Mouse (Mus musculus) hindbrain, postnatal 0 days (tissue): ENCODE measurements around the gene Cfap77. TPM values are rescaled to one million over a fixed set of nuclear protein-coding genes. Genes with fewer than 3 reads are reported as not detected.

Experiments
- ATAC-seq: fragments of 200-750 bp; cut with Nextera tagmentation; 2 replicates; pipeline ENCODE4 v1.8.0; 2017; ENCODE audit warnings: mild to moderate bottlenecking, moderate TSS enrichment, moderate library complexity
- DNase-seq: peaks from one replicate; pipeline ENCODE4 v3.0.0-alpha.2; 2015; ENCODE audit warnings: low spot score
- H3K27ac ChIP-seq: fragments of 300-500 bp; sonication (generic); 2 replicates; pipeline ENCODE4 v1.5.1; 2014; ENCODE audit warnings: mild to moderate bottlenecking
- H3K27me3 ChIP-seq: fragments of 300-500 bp; sonication (generic); 2 replicates; pipeline ENCODE4 v1.6.1; 2014; ENCODE audit warnings: low read length, mixed read lengths; ENCODE audit not compliant: insufficient read depth
- H3K36me3 ChIP-seq: fragments of 300-500 bp; sonication (generic); 2 replicates; pipeline ENCODE4 v1.6.1; 2014; ENCODE audit warnings: low read length, mixed read lengths; ENCODE audit not compliant: insufficient read depth
- H3K4me1 ChIP-seq: fragments of 300-500 bp; sonication (generic); 2 replicates; pipeline ENCODE4 v1.6.1; 2014; ENCODE audit warnings: antibody characterized with exemption, low read length, mixed read lengths; ENCODE audit not compliant: insufficient read depth
- H3K4me2 ChIP-seq: fragments of 300-500 bp; sonication (generic); 2 replicates; pipeline ENCODE4 v1.6.1; 2014; ENCODE audit warnings: low read depth, mild to moderate bottlenecking, low read length, moderate library complexity, mixed read lengths
- H3K4me3 ChIP-seq: fragments of 300-500 bp; sonication (generic); 2 replicates; pipeline ENCODE4 v1.5.1; 2014; ENCODE audit warnings: low read length
- H3K9ac ChIP-seq: fragments of 300-500 bp; sonication (generic); replicated peaks from 2 replicates; pipeline ENCODE4 v1.6.1; 2014; ENCODE audit warnings: mild to moderate bottlenecking, low read length, moderate library complexity, mixed read lengths
- H3K9me3 ChIP-seq: fragments of 300-500 bp; sonication (generic); 2 replicates; pipeline ENCODE4 v1.6.1; 2016; ENCODE audit warnings: low read length, mixed read lengths
- CTCF ChIP-seq: IDR thresholded peaks from 2 replicates; pipeline ENCODE4 v1.5.1; 2016; ENCODE audit warnings: antibody characterized with exemption, control low read depth, low read depth
- WGBS: fragments of 180-500 bp; shearing (Covaris S2); extraction: QIAGEN DNeasy Blood & Tissue Kit; methylation state at CpG from one replicate; pipeline ENCODE4 v1.1.7; 2014; 5-methylcytosine and 5-hydroxymethylcytosine counted together
- polyA plus RNA-seq: library from polyadenylated mRNA; unstranded; fragments of >200 nt; fragmentation: Nextera tagmentation; extraction: Ambion mirVana; gene quantifications from 2 replicates; pipeline ENCODE4 v1.2.1, GENCODE M21; 2015
- total RNA-seq: library from RNA; depleted of rRNA; stranded (reverse); fragments of >200 nt; gene quantifications from 2 replicates; pipeline ENCODE4 v1.2.3, GENCODE M21; 2014

Cfap77 gene
- total and polyA plus RNA-seq, 2 experiments from 2014 or later, result 0.58 to 0.96 TPM

DNA sequence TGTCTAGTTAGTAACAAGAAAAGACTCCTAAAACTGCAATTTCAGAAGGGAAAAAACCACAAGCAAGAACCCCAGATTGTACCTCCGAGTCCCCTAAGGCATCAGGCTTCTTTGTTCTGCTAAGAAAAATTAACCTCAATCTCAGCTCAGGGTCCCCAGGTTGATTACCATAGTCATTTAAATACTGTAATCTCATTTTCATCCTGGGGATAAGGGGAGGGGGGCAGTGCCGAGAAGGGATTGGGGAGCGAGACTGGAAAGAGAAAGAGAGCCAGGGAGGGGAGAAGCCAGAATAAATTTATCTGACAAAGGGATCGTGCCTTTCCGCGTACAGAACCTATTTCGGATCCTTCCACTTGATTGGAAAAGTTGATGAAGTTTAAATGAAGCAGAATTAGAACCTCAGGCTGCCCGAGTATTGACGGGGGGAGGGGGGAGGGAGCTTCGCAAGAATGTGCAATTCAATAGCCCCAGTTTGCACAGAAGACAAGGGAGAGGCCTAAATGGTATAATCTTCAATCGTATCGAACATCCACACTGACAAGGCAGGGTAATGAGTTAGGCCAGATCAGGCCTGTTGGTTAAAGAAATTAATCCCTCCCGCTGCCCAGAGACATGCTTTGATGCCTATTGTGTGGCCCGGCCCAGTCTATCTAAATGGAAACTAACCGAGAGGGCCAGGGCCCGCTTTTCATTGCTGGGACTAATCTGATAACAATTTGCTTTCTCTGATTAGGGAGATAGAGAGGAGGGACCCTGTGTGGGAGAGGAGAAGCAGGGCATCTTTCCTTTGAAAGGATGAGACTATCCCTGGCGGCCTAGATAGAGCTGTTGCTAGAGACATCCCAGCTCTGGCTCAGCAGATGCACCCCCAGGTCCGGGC, 14.0 kb downstream of the Cfap77 start:
- no peak for TF ChIP-seq CTCF
- DNase-seq (no peak), ATAC-seq (no peak)
- 24% methylated on average over 18 of the region's 18 CpGs for WGBS
- no peaks in the 10 kb centered on the region; the same call in 1 of the 2 replicates for H3K27me3 ChIP-seq
- H3K4me3 ChIP-seq, result no peak overlapping the region
- H3K9me3 ChIP-seq, result no peaks in the 10 kb centered on the region
- H3K36me3 ChIP-seq, result no peaks in the 10 kb centered on the region
- H3K4me2 ChIP-seq, result no peak overlapping the region
- no peaks in the 10 kb centered on the region for H3K4me1 ChIP-seq
- H3K27ac ChIP-seq, result no peak overlapping the region
- no peak overlapping the region for H3K9ac ChIP-seq

DNA sequence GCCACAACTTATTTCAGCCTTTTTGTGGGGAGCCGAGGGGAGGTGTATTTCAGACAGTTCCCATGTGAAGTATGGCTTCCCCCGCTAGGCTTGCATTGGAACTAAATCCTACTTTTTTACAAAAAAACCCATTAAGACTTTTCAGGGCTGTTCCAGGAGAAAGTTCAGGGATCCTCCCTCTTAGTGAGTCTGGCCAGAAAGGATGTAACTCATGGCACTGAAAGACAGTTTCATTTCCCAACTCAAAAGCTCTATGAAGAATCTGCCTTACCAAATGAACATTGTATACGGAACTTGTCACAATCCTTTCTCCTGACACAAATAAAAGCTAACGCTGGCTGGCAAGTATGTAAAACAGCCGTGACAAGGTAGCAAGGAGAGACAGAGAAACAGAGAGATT, 15.1 kb downstream of the Cfap77 start:
- Histone ChIP-seq H3K36me3 (no peaks in the 10 kb centered on the region), H3K4me3 (no peak overlapping the region), H3K9me3 (no peaks in the 10 kb centered on the region), H3K4me1 (no peaks in the 10 kb centered on the region), H3K27me3 (no peaks in the 10 kb centered on the region; the same call in 1 of the 2 replicates), H3K27ac (no peak overlapping the region), H3K4me2 (no peak overlapping the region), H3K9ac (no peak overlapping the region)
- DNase-seq (no peak), ATAC-seq (no peak)
- WGBS, result 33% methylated on average over 5 of the region's 5 CpGs
- no peak for TF ChIP-seq CTCF

DNA sequence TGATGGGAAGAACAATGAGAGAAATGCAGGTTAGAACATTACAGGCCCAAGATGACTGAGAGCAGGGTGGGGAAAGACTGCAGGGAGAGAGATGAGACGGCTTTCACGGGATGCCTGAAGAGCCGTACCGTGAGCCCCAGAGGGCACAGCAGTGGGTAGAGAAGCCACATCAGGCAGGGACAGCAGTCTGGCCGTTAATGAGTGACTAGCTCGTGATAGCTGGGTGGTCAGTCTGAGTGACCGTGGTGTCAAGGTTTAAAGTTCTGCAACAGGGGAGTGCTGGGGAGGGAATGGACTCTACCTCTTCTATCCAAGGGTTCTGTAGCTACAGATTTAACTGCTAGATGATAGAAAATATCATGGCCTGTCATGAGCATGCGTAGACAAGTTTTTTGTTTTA, 19.2 kb downstream of the Cfap77 start:
- WGBS, result 58% methylated on average over 8 of the region's 8 CpGs
- H3K4me2 ChIP-seq, result no peak overlapping the region
- H3K4me1 ChIP-seq, result no peaks in the 10 kb centered on the region
- H3K9ac ChIP-seq, result no peak overlapping the region
- no peaks in the 10 kb centered on the region for H3K36me3 ChIP-seq
- no peak overlapping the region for H3K27ac ChIP-seq
- no peak overlapping the region for H3K4me3 ChIP-seq
- no peaks in the 10 kb centered on the region; the same call in 1 of the 2 replicates for H3K27me3 ChIP-seq
- no peak for ATAC-seq
- TF ChIP-seq CTCF, result no peak
- no peaks in the 10 kb centered on the region for H3K9me3 ChIP-seq
- no peak for DNase-seq

DNA sequence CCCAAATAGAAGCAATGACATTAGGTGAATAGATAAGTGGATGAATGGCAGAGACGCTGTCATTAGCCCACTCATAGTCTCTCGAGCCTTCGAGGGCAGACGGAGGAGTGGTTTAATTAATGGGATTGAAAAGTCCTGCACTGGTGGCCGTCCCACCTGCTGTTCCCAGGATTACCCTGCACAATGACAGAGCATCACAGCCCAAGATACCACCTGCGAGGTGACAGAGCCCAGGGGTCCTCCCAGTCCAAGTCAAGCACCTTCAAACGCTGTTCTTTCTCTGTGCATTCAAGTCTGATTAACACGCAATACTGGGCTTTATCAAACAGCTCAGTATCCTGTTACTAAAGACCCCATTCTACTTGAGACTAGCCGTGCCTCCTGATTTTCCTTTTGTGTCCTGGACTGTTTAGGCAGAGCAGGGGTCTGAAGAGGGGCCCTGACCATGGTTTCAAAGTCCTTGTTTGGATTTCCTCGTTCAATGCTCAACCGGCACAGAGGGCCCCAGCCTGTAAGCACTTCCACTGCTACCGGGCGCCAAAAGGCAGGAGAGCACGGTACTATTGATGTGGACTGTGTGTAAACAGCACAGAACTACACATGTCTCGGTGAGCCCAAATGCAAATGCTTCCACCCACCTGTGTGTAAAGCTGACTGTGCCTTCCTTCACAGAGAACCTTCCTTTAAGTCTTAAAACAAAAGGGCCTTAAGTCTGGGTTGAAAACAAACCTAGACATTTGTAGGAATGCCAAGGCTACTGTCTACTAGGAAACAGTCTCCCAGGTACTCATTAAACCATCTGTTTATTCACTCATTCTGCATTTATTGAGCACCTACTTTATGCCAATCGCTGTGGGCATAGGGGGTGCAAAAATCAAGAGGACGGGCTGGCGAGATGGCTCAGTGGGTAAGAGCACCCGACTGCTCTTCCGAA, 20.1 kb downstream of the Cfap77 start:
- Histone ChIP-seq H3K4me1 (0 out of 2 replicates have a peak, but pooled peaks cover 6% of the 10 kb centered on the region), H3K36me3 (no peaks in the 10 kb centered on the region), H3K27ac (no peak overlapping the region), H3K4me2 (no peak overlapping the region), H3K4me3 (no peak overlapping the region), H3K9me3 (no peaks in the 10 kb centered on the region), H3K27me3 (no peaks in the 10 kb centered on the region; the same call in 1 of the 2 replicates), H3K9ac (no peak overlapping the region)
- WGBS, result 47% methylated on average over 20 of the region's 20 CpGs
- ATAC-seq (no peak), DNase-seq (no peak)
- no peak for TF ChIP-seq CTCF

DNA sequence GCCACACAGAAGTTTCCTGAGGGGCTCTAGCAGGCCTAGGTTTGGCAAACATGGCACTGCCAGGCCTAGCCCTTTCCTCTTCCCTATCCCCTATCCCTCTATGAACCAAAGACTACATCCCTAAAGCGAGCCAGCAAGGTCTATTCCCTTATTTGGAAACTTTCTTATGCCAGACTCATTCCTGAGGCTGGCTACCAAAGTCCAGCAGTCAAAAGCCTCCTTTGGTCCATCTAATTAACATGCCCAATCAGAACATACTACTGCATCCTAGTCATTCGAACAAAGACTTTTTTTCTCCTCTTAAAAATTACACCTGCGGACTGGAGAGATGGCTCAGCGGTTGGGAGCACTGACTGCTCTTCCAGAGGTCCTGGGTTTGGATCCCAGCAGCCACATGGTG, 22.9 kb downstream of the Cfap77 start:
- no peaks in the 10 kb centered on the region for H3K27me3 ChIP-seq
- H3K9me3 ChIP-seq, result no peaks in the 10 kb centered on the region
- 0 out of 2 replicates have a peak, but pooled peaks cover 6% of the 10 kb centered on the region for H3K4me1 ChIP-seq
- no peak overlapping the region for H3K4me3 ChIP-seq
- no peak overlapping the region for H3K9ac ChIP-seq
- WGBS, result 97% methylated on average over 4 of the region's 4 CpGs
- H3K4me2 ChIP-seq, result no peak overlapping the region
- DNase-seq (no peak), ATAC-seq (no peak)
- TF ChIP-seq CTCF, result no peak
- H3K27ac ChIP-seq, result no peak overlapping the region
- no peaks in the 10 kb centered on the region for H3K36me3 ChIP-seq

DNA sequence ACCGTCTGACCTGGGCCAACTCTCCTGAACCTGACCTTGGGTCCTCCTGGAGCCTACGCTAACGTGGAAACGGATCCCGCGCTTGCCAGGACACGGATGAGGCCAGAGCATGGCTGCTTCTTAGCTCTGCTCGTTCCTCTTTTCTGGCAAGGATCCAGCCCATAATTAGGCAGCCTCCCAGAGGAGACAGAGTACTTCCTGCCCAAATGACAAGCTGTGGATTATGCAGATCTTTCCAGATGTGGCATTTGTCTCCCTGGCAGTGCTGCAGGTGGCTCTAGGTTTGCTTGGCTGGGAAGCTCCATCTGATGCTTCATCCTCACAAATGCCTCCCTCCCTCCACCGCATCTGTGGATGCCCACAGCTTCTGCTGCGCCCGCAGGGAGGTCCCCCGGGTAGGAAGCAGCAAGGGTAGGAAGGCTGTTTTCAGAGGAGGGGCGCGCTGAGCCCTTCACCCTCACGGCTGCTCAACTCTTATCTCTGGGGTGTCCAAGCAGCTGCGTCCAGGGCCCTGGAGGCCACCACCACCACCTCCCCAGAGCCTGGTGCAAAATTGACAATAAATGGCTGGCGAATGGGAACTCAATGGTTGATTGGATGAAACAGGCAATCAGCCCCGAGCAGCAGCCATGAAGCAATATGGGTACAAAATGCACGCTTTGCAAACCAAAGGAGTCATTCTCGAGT, 24.7 kb downstream of the Cfap77 start:
- Histone ChIP-seq H3K4me3 (no peak overlapping the region), H3K4me1 (0 out of 2 replicates have a peak, but pooled peaks cover 6% of the 10 kb centered on the region), H3K27ac (peak overlapping the region; percentile 17; the same call in 1 of the 2 replicates), H3K4me2 (peak overlapping the region; percentile 17), H3K9ac (no peak overlapping the region), H3K9me3 (no peaks in the 10 kb centered on the region), H3K27me3 (no peaks in the 10 kb centered on the region), H3K36me3 (no peaks in the 10 kb centered on the region)
- DNase-seq, result peak; percentile 84
- no peak for TF ChIP-seq CTCF
- peak; percentile 80 for ATAC-seq
- WGBS, result 27% methylated on average over 20 of the region's 20 CpGs
